Mouse (Mus musculus): ENCODE data around the gene Epm2aip1.

The Epm2aip1 gene

DNA sequence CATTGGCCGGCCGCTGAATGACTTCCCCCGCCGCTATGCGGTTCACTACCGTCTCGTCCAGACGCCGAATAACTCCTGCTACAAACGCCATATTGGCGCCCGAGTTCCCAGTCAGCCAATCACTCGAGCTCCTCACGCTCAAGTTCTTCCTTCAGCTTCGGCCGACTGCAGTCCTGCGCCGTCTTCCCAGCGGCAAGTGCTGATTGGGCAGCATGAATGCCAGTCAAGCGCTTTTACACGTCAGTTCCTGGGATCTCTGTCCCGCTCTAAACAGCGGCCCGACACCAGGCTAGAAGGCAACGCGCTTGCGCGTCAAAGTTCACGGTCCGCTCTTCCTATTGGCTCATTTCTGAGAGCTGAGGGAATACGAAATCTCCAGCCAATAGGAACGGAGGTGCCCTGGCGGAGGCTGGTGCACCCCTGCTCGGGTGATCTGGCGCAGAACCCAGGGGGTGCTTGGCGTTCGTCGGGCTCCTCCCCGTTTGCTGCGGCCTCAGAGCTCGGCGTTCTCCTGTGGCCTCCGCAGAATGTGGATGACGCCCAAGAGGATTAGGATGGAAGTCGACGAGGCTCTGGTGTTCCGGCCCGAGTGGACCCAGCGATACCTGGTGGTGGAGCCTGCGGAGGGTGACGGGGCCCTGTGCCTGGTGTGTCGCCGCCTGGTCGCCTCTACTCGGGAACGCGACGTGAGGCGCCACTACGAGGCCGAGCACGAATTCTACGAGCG, at the start of gene Epm2aip1, which contains the start of gene Mlh1:
Gene Epm2aip1, plus strand, starts transcription at position 496 of the 727 bp plus-strand sequence.
Gene Mlh1, minus strand, starts transcription at position 358 of the 727 bp plus-strand sequence.
- peak; percentile 99 for DNase-seq

DNA sequence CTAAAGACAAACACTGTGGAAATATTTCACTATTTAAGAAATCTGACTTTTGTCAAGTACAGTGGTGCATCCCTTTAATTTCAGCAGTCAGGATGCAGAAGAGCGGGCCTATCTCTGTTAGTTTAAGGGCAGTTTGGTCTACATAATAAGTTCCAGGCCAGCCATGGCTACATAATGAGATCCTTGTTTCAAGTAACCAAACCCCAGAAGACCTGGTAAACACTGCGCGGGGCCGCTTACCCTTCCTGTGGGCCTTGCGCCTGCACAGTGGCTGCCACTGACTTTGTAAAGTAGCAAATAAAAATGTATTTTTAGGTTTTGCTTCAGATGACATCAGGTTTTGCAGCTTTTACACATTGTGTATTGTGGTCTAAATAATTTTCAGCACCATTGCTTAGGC, 48.3 kb upstream of the Epm2aip1 start:
- DNase-seq, result no peak

DNA sequence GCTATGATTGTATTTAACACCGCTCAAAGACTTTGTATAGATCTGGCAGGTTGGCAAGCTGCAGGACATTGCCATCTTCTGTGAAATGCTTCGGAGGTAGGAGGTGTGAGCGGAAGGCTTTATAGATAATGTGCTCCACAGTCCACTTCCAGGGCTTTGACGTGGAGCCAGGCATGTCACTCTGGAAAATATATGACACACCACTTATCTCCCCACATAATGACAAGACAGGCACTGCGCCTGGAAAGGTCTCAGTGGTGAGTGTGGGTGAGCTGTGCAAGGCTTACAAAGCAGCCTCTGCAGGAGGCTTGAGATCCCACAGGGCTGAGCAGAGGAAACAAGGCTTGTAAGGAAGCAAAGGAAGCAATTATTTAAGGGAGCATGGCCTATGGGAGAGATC, 43.3 kb upstream of the Epm2aip1 start:
- DNase-seq, result no peak

- peak; percentile 21 for DNase-seq
Measured at GRCm38 (mm10) chr9:111234701-111235100, 37.0 kb upstream of the Epm2aip1 start.

DNA sequence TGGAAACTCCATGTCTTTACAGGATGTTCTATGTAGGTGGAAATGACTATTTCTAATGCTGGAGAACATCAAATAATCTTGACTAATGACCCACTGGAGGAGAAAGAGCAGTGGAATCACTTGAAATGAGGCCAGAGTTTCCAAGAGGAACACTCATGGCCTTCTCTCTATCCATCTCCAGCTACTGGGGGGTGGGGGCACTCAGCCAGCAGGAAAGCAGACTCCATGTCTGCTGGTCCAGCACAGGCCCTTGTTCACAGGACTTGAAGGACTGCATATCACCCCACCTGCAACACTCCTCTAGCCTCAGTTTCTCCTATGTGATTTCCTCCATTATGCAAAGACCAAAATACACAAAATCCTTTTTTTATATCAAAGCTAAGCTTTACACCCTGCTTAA, 34.0 kb upstream of the Epm2aip1 start:
- DNase-seq, result no peak

- no peak for DNase-seq
Measured at GRCm38 (mm10) chr9:111239821-111240220, 31.9 kb upstream of the Epm2aip1 start.

GRCm38 (mm10) chr9:111243384-111243783, 28.3 kb upstream of the Epm2aip1 start:
- no peak for DNase-seq

- no peak for DNase-seq
Measured at GRCm38 (mm10) chr9:111245546-111245945, 26.2 kb upstream of the Epm2aip1 start.

DNA sequence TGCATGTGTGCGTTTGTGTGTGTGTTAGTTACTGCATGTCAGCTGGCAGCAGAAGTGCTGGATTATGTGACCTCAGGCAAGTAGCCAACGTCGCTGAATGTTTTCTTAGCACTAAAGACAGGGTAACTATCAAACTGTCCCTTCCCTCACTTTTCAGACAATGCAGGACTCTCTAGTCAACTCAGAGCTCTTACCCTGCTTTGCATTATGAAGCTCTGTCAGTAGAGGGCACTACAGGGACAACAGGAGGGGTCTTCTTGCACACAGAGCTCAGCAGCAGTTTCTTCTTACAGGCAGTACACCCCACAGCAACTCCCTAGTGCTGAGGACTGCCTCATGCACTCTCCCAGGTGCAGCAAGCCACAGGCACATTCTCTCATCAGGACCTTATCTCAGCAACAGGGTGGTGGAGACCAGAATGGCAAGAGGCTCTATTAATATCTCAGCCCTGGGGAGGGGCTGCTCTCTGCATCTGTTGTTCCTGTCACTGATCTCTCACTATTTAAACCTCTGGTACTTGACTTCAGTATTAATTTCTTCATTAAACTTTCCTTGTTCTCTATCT, 24.0 kb upstream of the Epm2aip1 start:
- DNase-seq, result peak; percentile 44

GRCm38 (mm10) chr9:111252161-111252869, 19.4 kb upstream of the Epm2aip1 start:
- DNase-seq, result no peak

- no peak for DNase-seq
Measured at GRCm38 (mm10) chr9:111260360-111260985, 11.3 kb upstream of the Epm2aip1 start.

DNA sequence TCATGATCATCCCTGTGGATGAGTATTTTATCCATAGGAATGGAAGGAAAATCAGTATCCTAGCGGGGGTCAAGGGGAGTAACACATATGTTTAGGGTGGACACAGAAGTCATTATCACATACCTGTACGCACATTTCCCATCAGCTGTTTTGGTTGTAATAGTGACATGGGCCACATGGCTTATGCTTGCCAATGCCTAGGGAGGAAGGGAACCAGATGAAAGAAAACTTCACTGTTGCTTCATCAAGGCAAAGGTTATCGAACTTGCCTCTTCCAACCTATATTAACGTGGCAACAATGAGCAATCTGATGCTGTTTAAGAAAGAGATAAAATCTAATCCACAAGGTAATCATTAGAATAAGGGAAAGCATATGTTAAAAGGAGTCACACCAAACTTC, 10.4 kb upstream of the Epm2aip1 start:
- no peak for DNase-seq

- DNase-seq, result no peak
Measured at GRCm38 (mm10) chr9:111267998-111268397, 3.7 kb upstream of the Epm2aip1 start.

- DNase-seq, result no peak
Measured at GRCm38 (mm10) chr9:111270606-111271005, 1.1 kb upstream of the Epm2aip1 start.

- DNase-seq, result no peak
Measured at GRCm38 (mm10) chr9:111271056-111271433, 684 bp upstream of the Epm2aip1 start.

DNA sequence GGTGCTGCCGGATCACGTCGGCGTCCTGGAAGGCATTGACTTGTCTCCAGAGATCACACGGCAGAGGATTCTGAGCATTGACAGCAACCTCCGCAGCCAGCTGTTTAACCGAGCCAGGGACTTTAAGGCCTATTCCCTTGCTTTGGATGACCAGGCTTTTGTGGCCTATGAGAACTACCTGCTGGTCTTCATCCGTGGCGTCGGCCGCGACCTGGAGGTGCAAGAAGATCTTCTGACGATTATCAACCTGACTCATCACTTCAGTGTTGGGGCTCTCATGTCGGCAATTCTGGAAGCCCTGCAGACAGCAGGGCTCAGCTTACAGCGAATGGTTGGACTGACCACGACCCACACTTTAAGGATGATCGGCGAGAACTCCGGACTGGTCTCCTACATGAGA, 627 bp downstream of the Epm2aip1 start:
- DNase-seq, result no peak

DNA sequence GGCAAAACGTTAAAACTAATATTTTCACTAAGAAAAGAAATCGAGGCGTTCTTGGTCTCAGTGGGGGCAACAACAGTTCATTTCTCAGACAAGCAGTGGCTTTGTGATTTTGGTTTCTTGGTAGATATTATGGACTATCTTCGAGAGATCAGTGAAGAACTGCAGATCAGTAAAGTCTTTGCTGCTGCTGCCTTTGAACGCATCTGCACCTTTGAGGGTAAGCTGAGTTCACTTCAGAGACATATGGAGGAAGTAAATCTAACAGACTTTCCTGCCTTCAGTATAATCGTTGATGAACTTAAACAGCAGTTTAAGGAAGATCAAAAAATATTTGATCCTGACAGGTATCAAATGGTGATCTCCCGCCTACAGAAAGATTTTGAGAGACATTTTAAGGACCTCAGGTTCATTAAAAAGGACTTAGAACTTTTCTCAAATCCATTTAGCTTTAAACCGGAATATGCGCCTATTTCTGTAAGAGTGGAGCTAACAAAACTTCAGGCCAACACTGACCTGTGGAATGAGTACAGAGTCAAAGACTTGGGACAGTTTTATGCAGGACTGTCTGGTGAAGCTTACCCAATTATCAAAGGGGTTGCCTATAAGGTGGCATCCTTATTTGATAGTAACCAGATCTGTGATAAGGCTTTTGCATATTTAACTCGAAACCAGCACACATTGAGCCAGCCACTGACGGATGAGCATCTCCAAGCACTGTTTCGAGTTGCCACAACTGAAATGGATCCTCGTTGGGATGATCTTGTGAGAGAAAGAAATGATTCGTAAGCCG, 1.5 kb downstream of the Epm2aip1 start:
- DNase-seq, result peak; percentile 23

DNA sequence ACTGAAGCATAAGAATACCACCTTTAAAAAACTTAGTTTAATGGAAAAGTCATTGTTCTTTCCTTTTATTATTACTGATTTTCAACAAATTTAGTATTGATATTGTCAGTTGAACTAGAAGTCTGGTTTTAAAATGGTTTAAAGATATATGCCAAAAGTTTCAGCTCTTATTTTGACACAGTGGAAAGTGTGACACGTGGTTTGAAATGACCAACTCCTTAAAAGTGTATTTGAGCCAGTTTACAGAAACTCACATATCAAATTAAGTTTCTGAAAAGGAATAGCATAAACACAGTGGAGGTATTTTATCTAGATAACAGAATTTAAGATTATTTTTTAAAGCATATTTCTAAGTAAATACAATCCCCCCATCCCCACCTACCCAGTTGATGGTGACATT, 2.2 kb downstream of the Epm2aip1 start:
- DNase-seq, result no peak

- peak; percentile 35 for DNase-seq
Measured at GRCm38 (mm10) chr9:111275156-111275555, 3.4 kb downstream of the Epm2aip1 start.

DNA sequence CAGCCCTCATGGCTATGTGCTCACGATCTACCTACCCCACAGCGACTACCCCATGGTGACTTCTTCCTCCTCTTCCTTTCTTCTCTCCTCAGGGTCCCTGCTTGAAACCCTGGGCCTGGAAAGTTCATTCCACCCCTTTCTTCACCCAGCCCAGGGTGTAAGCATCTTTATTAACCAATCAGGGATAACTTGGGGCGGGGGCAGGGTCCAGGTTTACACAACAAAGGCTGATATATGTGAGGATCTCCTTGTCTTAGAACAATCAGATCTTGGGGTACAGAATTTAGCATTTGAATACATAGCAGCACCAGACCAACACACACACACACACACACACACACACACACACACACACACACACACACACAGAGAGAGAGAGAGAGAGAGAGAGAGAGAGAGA, 13.3 kb downstream of the Epm2aip1 start:
- DNase-seq, result no peak

- DNase-seq, result no peak
Measured at GRCm38 (mm10) chr9:111285676-111286075, 13.9 kb downstream of the Epm2aip1 start.

- DNase-seq, result no peak
Measured at GRCm38 (mm10) chr9:111286468-111286867, 14.7 kb downstream of the Epm2aip1 start.

DNA sequence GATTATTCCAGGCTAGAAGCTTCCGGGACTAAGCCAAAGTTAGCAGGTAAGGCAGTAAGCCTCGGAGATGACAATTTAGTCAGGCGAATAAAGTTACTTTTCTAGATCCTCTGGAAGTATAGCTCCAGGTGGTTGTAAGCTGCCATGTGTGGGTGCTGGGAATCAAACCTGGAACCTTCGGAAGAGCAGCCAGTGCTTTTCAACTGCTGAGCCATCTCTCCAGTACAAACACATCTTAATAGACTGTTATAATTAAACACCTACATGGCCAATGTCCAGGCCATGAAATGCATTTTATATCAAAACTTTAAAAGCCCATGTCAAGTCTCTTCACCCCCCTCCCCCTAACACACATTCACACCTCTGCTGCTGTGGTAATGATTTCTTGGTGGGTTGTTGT, 16.2 kb downstream of the Epm2aip1 start:
- no peak for DNase-seq
